Comparison of ENCODE assay signal across 22 mouse cellular contexts in the genomic region with DNA sequence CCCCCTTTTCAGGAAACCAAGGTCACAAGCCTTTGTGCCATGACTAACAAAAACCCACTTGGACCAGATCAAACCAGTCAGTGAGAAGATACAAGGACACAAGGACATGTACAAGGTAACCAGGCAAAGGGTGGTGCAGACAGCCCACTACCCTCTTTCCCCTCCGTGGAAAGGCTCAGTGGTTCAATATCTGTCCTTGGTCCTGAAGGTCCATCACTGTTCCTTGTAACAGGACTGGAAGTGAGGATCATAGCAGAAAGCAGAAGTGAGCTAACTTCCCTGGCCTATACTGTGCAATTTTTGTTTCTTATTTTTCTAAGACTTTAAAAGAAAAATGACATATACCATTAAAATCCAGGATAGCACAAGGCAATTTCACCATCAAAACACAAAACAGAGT.
DNase-seq lines count a peak whose midpoint lies in the region; ATAC-seq and TF ChIP-seq lines count a peak whose summit lies in the region.
"Had no signal": no experiment of that assay in that cellular context is flagged by ENCODE, and none has a peak within 500 bp of the region (broad histone marks: within the 10 kb centered on the region; RNA-seq: fewer than 3 reads in every experiment).

No protein-coding gene starts in this region.

- no peak for TF ChIP-seq EP300 in heart, adult 2 months (IDR thresholded peaks at IDR 0.05; ENCODE audit: insufficient read depth, low read depth, low read length)

- H3K36me3 ChIP-seq in heart, adult 2 months (ENCODE audit: control insufficient read depth, insufficient read depth, low read length), result no peaks in the 10 kb centered on the region
- H3K36me3 ChIP-seq in lung, embryonic 14.5 days (ENCODE audit: insufficient read depth), result no peaks in the 10 kb centered on the region
- no peaks in the 10 kb centered on the region for H3K36me3 ChIP-seq in myocyte (ENCODE audit: control insufficient read depth, insufficient read depth)
- H3K36me3 ChIP-seq: heart, embryonic 15.5 days; kidney, embryonic 15.5 days; limb, embryonic 12.5 days; liver, embryonic 12.5 days had no signal

- no peaks in the 10 kb centered on the region for H3K9me3 ChIP-seq in lung, embryonic 14.5 days (ENCODE audit: low read depth, low read length)
- H3K9me3 ChIP-seq: heart, embryonic 15.5 days; kidney, embryonic 15.5 days; limb, embryonic 12.5 days; liver, embryonic 12.5 days had no signal

- H3K4me1 ChIP-seq in heart, adult 2 months (ENCODE audit: control insufficient read depth, insufficient read depth, low read length), result peaks cover 2% of the 10 kb centered on the region
- H3K4me1 ChIP-seq in lung, embryonic 14.5 days (ENCODE audit: insufficient read depth), result no peaks in the 10 kb centered on the region
- H3K4me1 ChIP-seq: heart, embryonic 15.5 days; kidney, embryonic 15.5 days; limb, embryonic 12.5 days; liver, embryonic 12.5 days had no signal

- H3K79me2 ChIP-seq in heart, adult 2 months (replicated peaks; ENCODE audit: control insufficient read depth, insufficient read depth, low read length), result no peaks in the 10 kb centered on the region
- H3K79me2 ChIP-seq in myocyte (ENCODE audit: control insufficient read depth, insufficient read depth), result no peaks in the 10 kb centered on the region

- intact Hi-C loops in heart, adult 2 months (cut with DNase I), result loop anchor here (1.0 kb wide), 1 partner anchor 24 kb away; no protein-coding TSS in a partner anchor

- 17% methylated on average over 1 of the region's 1 CpGs for WGBS in heart, adult 2 months
- 5% methylated on average over 1 of the region's 1 CpGs for WGBS in lung, embryonic 14.5 days

- TF ChIP-seq POLR2A in heart, adult 2 months (IDR thresholded peaks at IDR 0.05; ENCODE audit: insufficient read depth, low read depth, low read length), result no peak
- no peak for TF ChIP-seq POLR2A in myocyte (IDR thresholded peaks at IDR 0.05; ENCODE audit: insufficient read length, low read depth)

- no peak overlapping the region for H3ac ChIP-seq in myocyte (ENCODE audit: control insufficient read depth, insufficient read length)

- H3K27me3 ChIP-seq in heart, adult 2 months (ENCODE audit: control insufficient read depth, insufficient read depth, low read length), result no peaks in the 10 kb centered on the region
- H3K27me3 ChIP-seq in lung, embryonic 14.5 days (ENCODE audit: insufficient read depth, low read length), result no peaks in the 10 kb centered on the region
- H3K27me3 ChIP-seq in myocyte (ENCODE audit: control insufficient read depth, insufficient read depth, insufficient read length), result no peaks in the 10 kb centered on the region
- H3K27me3 ChIP-seq: CH12.LX; heart, embryonic 15.5 days; kidney, embryonic 15.5 days; limb, embryonic 12.5 days; liver, embryonic 12.5 days had no signal

- H3K9ac ChIP-seq in heart, adult 2 months (ENCODE audit: low read depth, low read length), result no peak overlapping the region
- H3K9ac ChIP-seq in lung, embryonic 14.5 days, result no peak overlapping the region
- H3K9ac ChIP-seq: heart, embryonic 15.5 days; kidney, embryonic 15.5 days; limb, embryonic 12.5 days; liver, embryonic 12.5 days had no signal

- H3K4me3 ChIP-seq in heart, adult 2 months, result no peak overlapping the region
- no peak overlapping the region for H3K4me3 ChIP-seq in lung, embryonic 14.5 days (ENCODE audit: low read depth, low read length)
- no peak overlapping the region for H3K4me3 ChIP-seq in myocyte
- H3K4me3 ChIP-seq: heart, embryonic 15.5 days; kidney, embryonic 15.5 days; limb, embryonic 12.5 days; liver, embryonic 12.5 days had no signal

- H3K27ac ChIP-seq in heart, adult 2 months, result peak overlapping the region; percentile 4; the same call in 1 of the 2 replicates
- no peak overlapping the region for H3K27ac ChIP-seq in lung, embryonic 14.5 days (ENCODE audit: low read depth)
- H3K27ac ChIP-seq: heart, embryonic 15.5 days; kidney, embryonic 15.5 days; limb, embryonic 12.5 days; liver, embryonic 12.5 days; stomach, postnatal 0 days had no signal

- ATAC-seq in lung, embryonic 14.5 days (ENCODE audit: insufficient read depth), result no peak
- ATAC-seq in erythroid progenitor cell, adult 5-6 weeks (replicated peaks; ENCODE audit: low FRiP score, poor library complexity, severe bottlenecking), result no peak
- ATAC-seq: forebrain, embryonic 16.5 days; liver, embryonic 12.5 days had no signal

- no peak for TF ChIP-seq CTCF in heart, adult 2 months (IDR thresholded peaks at IDR 0.05)
- TF ChIP-seq CTCF in lung, embryonic 14.5 days (IDR thresholded peaks at IDR 0.05; ENCODE audit: low read depth), result no peak

- DNase-seq in heart, adult 2 months, result no peak
- DNase-seq in heart, adult 11 months, result no peak
- DNase-seq in lung, embryonic 14.5 days, result peak; percentile 30
- no peak for DNase-seq in lung, adult 18-20 months
- peak; percentile 15 for DNase-seq in ZHBTc4 (ENCODE audit: low read depth, low spot score)
- DNase-seq: adrenal gland, postnatal 25 days; B cell, adult 2 months; cerebellum, adult 8-10 months; cerebellum, postnatal 36 days; gastrocnemius, postnatal 14 days; heart, postnatal 36 days; kidney, adult 11 months; lung, adult 2 months had no signal

- no peak overlapping the region for H3K4me2 ChIP-seq in lung, embryonic 14.5 days
- no peak overlapping the region for H3K4me2 ChIP-seq in myocyte (ENCODE audit: low read depth)
- H3K4me2 ChIP-seq: heart, embryonic 15.5 days; kidney, embryonic 15.5 days; limb, embryonic 12.5 days; liver, embryonic 12.5 days had no signal

TF ChIP-seq in myocyte, 11 proteins besides CTCF, POLR2A, EP300 and RAD21:
- no peak for TF ChIP-seq TCF3 (IDR thresholded peaks at IDR 0.05; ENCODE audit: insufficient read length, low read depth)
- TF ChIP-seq REST (IDR thresholded peaks at IDR 0.05; ENCODE audit: insufficient read depth, insufficient read length), result peak; percentile 57

Comparison
In these comparisons a context has a peak if more than half of its experiments do, and no peak if none do; other contexts are left out.
1. DNase-seq: peak in lung, embryonic 14.5 days (single experiment) and ZHBTc4 (single experiment); none in heart, adult 2 months (0 of 2), heart, adult 11 months (single experiment) and lung, adult 18-20 months (0 of 2).